Mouse (Mus musculus): ENCODE measurements around the gene Gm21762. TPM values are rescaled to one million over a fixed set of nuclear protein-coding genes. Genes with fewer than 3 reads are reported as not detected.
"Not testable (repeated sequence)": the region's sequence is repeated elsewhere in the genome, so short reads cannot be mapped to it uniquely, and the experiment has no call there.

Gm21762 gene
- polyA plus RNA-seq, 1 experiment from 2014 or later = not detected

- not testable (repeated sequence) for H3K4me3 ChIP-seq (ENCODE audit: low read length); H3K9ac ChIP-seq (replicated peaks; ENCODE audit: low read length); H3K4me1 ChIP-seq (ENCODE audit: insufficient read depth, low read length); H3K9me3 ChIP-seq (ENCODE audit: low read length); H3K4me2 ChIP-seq (replicated peaks; ENCODE audit: low read depth, low read length); H3K27me3 ChIP-seq (ENCODE audit: insufficient read depth, low read length); ATAC-seq (ENCODE audit: low FRiP score, low TSS enrichment); H3K27ac ChIP-seq (ENCODE audit: low read length); H3K36me3 ChIP-seq (ENCODE audit: insufficient read depth, low read length)
- 89% methylated on average over 5 of the region's 5 CpGs for WGBS
These were observed 5.2 kb upstream of the Gm21762 start for GRCm38 (mm10) chr13:120220922-120221321.

- not testable (repeated sequence) for H3K27me3 ChIP-seq (ENCODE audit: insufficient read depth, low read length); H3K4me1 ChIP-seq (ENCODE audit: insufficient read depth, low read length); H3K4me3 ChIP-seq (ENCODE audit: low read length); ATAC-seq (ENCODE audit: low FRiP score, low TSS enrichment); H3K27ac ChIP-seq (ENCODE audit: low read length); H3K9me3 ChIP-seq (ENCODE audit: low read length); H3K9ac ChIP-seq (replicated peaks; ENCODE audit: low read length); H3K36me3 ChIP-seq (ENCODE audit: insufficient read depth, low read length); H3K4me2 ChIP-seq (replicated peaks; ENCODE audit: low read depth, low read length)
- WGBS = 85% methylated on average over 6 of the region's 8 CpGs
These were observed 19.4 kb downstream of the Gm21762 start for GRCm38 (mm10) chr13:120196189-120196821.

GRCm38 (mm10) chr13:120172133-120172532, 43.6 kb downstream of the Gm21762 start, which contains the start of gene Gm21818:
Gene Gm21818 (plus strand): TSS chr13:120172433.
- not testable (repeated sequence) for H3K9ac ChIP-seq (replicated peaks; ENCODE audit: low read length); ATAC-seq (ENCODE audit: low FRiP score, low TSS enrichment); H3K27me3 ChIP-seq (ENCODE audit: insufficient read depth, low read length); H3K9me3 ChIP-seq (ENCODE audit: low read length); H3K4me3 ChIP-seq (ENCODE audit: low read length); H3K27ac ChIP-seq (ENCODE audit: low read length); H3K4me2 ChIP-seq (replicated peaks; ENCODE audit: low read depth, low read length); H3K4me1 ChIP-seq (ENCODE audit: insufficient read depth, low read length); H3K36me3 ChIP-seq (ENCODE audit: insufficient read depth, low read length)
- WGBS = 76% methylated on average over 4 of the region's 4 CpGs

GRCm38 (mm10) chr13:120168301-120168700, 47.4 kb downstream of the Gm21762 start:
- H3K4me1 ChIP-seq (ENCODE audit: insufficient read depth, low read length); H3K27me3 ChIP-seq (ENCODE audit: insufficient read depth, low read length); H3K36me3 ChIP-seq (ENCODE audit: insufficient read depth, low read length); H3K4me2 ChIP-seq (replicated peaks; ENCODE audit: low read depth, low read length); ATAC-seq (ENCODE audit: low FRiP score, low TSS enrichment); H3K9me3 ChIP-seq (ENCODE audit: low read length); H3K4me3 ChIP-seq (ENCODE audit: low read length); H3K9ac ChIP-seq (replicated peaks; ENCODE audit: low read length); H3K27ac ChIP-seq (ENCODE audit: low read length): not testable (repeated sequence)
- 64% methylated on average over 5 of the region's 5 CpGs for WGBS

Other genes with a start within 250 kb of the Gm21762 start
- not detected in 2 replicates for gene Gm36079, start 188.9 kb downstream of the Gm21762 start, polyA plus RNA-seq (2015; fragmentation: Nextera tagmentation; extraction: Ambion mirVana)
- gene Gm21188, start 163.8 kb downstream of the Gm21762 start, polyA plus RNA-seq (2015; fragmentation: Nextera tagmentation; extraction: Ambion mirVana) = not detected in 2 replicates
- gene Gm20767, start 75.7 kb downstream of the Gm21762 start, polyA plus RNA-seq (2015; fragmentation: Nextera tagmentation; extraction: Ambion mirVana) = not detected in 2 replicates
- gene Gm21818, start 43.5 kb downstream of the Gm21762 start, polyA plus RNA-seq (2015; fragmentation: Nextera tagmentation; extraction: Ambion mirVana) = not detected in 2 replicates
- not detected in 2 replicates for gene Gm21731, start 23.2 kb upstream of the Gm21762 start, polyA plus RNA-seq (2015; fragmentation: Nextera tagmentation; extraction: Ambion mirVana)
- gene AF067061, start 47.2 kb upstream of the Gm21762 start, polyA plus RNA-seq (2015; fragmentation: Nextera tagmentation; extraction: Ambion mirVana) = not detected in 2 replicates
- 0.53 TPM in 1 of 2 replicates, not detected in the other for gene BC147527, start 84.4 kb upstream of the Gm21762 start, polyA plus RNA-seq (2015; fragmentation: Nextera tagmentation; extraction: Ambion mirVana)
- gene Tcstv3, start 100.9 kb upstream of the Gm21762 start, polyA plus RNA-seq (2015; fragmentation: Nextera tagmentation; extraction: Ambion mirVana) = not detected in 2 replicates